Mouse (Mus musculus): ENCODE measurements at regions not wholly inside any gene's neighbourhood (a gene's known extent, or its start where the extent isn't known, plus 50 kb on each side); places are given as distances from the start of the nearest gene placed in this dataset.
"Not testable (repeated sequence)": the region's sequence is repeated elsewhere in the genome, so short reads cannot be mapped to it uniquely, and the experiment has no call there.

- no peak for DNase-seq
Observed at GRCm38 (mm10) chr9:85637274-85637673, 111.9 kb downstream of the Ibtk start.

DNA sequence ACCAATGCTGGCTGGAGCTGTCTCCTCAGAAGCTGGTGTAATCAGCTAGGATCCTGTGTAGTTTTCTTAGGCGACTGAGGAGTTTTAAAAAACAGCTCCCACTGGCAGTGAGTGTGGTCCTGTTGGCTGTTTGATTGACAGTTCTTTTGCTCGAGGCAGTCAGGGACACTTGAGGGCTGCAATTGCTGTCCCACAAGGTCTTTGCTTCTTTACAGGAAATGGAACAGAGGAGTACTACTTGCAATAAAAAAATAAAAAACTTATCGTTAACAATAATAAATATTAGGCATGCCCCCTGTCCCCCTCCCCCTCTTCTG lies 113.0 kb downstream of the Ibtk start:
- no peak for DNase-seq

DNA sequence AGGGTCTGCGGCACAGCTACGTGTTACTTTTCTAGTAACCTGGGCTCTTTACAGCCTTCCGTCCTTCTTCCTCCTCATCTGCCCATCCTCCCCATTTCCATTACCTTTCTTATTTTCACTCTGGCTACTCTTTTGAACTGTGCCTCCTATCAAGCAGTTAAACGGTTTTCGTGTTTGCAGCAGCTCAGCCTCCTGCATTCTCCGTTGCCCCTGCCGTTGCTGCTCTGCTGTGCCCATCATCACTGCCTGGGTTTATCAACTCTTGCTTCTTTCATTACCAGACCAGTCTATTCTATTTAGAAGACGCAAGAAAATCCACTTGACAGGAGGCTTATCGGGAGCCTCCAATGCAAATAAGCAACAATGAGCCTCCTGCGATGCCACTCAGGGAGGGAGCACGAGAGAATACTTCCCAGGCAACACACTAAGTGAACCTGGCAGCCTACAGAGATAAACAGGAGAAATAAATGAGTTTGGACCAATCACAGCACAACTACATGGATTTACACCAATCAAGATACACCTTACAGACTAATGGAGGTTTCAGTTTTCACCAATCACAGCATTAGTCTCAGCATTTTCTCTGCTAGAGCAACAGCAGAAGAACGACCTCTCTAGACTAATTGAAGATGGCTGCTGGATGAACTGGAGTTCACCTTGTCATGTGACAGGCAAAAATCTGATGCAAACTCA lies 113.5 kb downstream of the Ibtk start:
- DNase-seq = no peak

- DNase-seq = not testable (repeated sequence)
Observed at GRCm38 (mm10) chr9:85634786-85635185, 114.3 kb downstream of the Ibtk start.

DNA sequence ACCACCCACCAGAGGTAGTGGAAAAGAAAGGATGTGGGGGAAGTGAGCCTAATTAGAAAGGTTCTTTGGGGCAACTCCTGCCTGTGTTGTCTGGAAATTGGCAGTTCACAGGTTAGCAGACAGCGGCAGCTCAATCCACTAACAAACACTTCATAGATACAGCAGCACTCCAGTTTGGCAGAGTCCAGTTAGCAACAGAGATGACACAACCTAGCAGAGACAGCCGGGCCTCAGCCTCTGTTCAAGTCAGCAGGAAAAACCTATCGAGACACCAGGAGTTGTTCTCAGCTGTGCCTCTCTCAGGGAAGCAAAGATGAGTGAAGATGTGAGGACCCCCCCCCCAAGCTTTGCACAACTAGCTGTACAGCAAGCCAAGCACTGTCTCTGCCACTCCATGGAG lies 131.2 kb downstream of the Ibtk start:
- DNase-seq = peak in 1 of 2 experiments; percentile 1

GRCm38 (mm10) chr9:85617177-85617777 lies 131.9 kb downstream of the Ibtk start:
- DNase-seq = no peak

DNA sequence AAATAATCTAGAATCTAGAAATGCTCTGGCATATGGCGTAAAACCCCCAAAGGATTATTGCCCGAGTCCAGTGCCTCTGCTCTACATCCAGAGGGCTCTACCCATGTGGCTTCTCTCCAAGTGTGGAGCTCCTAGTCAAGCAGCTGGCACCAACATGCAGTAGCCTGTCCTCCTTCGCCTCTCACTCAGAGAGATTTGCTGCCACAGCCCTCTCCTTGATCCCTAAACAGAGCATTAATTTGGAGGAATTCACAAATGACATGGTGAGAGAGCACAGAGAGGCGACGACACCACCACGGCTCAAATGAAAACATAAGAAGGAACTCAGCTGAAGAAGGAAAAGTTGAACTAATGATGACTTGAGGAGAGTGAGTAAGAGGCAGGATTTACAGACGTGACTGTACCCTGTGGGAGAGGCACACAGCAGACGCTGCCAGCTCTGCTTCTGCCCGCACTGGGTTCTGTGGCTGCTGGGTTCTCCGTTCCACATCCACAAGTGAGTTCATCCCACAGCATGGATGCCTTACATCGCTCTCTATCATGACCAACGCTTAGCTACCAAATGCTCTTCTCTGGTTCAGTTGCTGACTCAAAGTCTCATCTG lies 132.8 kb downstream of the Ibtk start:
- DNase-seq = no peak

DNA sequence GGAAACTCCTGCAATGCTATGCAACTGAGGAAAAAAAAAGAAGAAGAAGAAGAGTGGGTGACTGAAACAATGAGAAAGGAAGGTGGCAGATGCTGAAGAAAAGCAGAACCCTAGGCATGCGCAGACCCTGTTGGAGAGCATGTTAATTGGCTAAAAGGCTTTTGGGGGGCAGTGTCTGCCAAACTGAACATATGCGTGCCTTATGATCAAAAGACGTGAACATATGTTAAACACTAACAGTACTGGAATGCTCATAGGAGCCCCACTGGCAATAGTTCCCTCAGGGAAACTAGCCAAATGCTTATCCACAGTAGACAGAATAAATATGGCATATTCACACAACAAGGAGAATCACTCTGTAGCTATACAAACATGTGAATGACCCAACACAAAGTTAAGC lies 140.0 kb downstream of the Ibtk start:
- no peak for DNase-seq

GRCm38 (mm10) chr9:85596959-85597358 lies 152.2 kb downstream of the Ibtk start:
- peak; percentile 21 to 56 for DNase-seq

DNA sequence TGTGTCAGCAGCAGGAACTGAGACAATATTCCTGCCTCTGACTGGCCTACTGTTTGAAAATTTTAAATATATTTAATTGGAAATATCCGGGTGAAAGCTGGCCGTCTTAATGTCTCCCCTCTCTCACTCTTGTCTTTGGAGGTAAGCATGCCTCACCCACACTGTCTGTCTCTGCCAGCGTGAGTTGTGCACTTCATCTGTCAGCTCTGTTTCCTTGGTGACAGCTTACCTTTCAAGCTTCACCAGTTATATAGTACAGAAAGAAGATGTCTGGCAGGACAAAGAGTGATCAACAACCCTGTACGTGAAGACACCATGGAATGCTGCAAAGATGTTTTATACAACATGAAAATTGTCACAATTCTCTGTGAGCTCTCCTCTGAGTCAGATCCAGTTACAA lies 155.3 kb downstream of the Ibtk start:
- no peak for DNase-seq

DNA sequence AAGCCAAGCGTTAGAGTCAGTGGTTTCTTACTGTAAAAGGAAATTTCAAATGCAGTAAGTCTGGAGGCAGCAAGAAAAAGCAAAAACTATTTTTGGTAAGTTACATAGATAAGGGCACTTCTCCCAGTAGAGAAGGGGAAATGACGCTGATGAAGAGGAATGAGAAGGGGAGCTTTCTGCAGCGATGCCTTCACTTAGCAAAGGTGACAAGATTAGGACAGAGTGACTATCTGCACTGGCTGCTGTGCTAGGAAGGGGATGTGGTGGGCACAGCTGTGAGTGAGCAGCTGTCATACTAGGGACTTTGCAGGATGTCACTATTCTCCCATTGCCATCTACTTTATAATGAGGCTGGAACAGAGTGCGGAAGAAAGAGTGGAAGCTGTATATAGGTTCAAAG lies 156.5 kb downstream of the Ibtk start:
- no peak for DNase-seq

- no peak for DNase-seq
Observed at GRCm38 (mm10) chr9:85589210-85589609, 159.9 kb downstream of the Ibtk start.

GRCm38 (mm10) chr9:85588077-85588476 lies 161.1 kb downstream of the Ibtk start:
- DNase-seq = peak; percentile 52 to 58

GRCm38 (mm10) chr9:85581028-85581595 lies 168.0 kb downstream of the Ibtk start:
- DNase-seq = peak; percentile 20 to 33

- no peak for DNase-seq
Observed at GRCm38 (mm10) chr9:85577812-85578211, 171.3 kb downstream of the Ibtk start.

DNA sequence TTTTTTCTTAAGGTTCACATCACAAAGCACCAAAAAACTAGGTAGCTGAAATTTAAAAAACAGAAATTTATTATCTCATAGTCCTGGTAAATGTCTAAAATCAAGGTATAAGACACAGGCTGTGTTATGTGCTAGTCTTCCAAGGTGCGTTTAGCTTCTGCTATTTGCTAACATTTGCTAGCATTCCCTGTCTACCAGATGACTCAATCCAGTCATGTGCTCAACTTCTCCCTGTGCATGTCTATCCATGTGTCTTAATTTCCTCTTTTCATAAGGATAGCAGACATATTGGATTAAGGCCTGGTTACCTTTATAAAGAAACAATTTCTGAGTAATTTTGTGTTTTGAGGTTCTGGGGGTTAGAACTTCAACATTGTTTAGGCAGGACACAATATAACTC lies 171.8 kb downstream of the Ibtk start:
- DNase-seq = peak in 1 of 2 experiments; percentile 10

DNA sequence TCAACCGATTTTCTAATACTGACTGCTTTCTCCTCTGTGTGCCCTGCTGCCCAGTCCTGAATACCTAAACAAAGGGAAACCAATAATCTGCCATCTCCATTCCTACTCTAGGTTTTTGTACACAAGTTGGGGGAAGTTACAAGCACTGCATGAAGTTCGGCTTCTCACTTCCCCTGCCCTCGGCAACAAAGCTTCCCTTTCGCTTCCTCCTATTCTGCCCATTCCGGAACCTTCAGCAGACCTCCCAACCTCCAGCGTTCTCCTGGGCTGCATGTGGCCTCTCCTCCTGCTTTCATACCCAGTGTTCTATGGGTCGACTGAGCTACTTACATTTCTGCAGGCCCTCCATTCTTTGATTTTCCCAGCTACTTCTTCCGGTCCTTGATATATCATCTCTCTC lies 180.3 kb downstream of the Ibtk start:
- peak; percentile 10 to 59 for DNase-seq

- DNase-seq = peak; percentile 9 to 15
Observed at GRCm38 (mm10) chr9:85551871-85552270, 197.3 kb downstream of the Ibtk start.

- no peak for DNase-seq
Observed at GRCm38 (mm10) chr9:85550455-85550854, 198.7 kb downstream of the Ibtk start.

- peak; percentile 17 to 25 for DNase-seq
Observed at GRCm38 (mm10) chr9:85546226-85546625, 202.9 kb downstream of the Ibtk start.

GRCm38 (mm10) chr9:85545566-85545965 lies 203.6 kb downstream of the Ibtk start:
- DNase-seq = peak; percentile 44 to 61

- DNase-seq = no peak
Observed at GRCm38 (mm10) chr9:85538557-85538956, 210.6 kb downstream of the Ibtk start.

- DNase-seq = no peak
Observed at GRCm38 (mm10) chr9:85528421-85528820, 201.3 kb upstream of the Tent5a start.

DNA sequence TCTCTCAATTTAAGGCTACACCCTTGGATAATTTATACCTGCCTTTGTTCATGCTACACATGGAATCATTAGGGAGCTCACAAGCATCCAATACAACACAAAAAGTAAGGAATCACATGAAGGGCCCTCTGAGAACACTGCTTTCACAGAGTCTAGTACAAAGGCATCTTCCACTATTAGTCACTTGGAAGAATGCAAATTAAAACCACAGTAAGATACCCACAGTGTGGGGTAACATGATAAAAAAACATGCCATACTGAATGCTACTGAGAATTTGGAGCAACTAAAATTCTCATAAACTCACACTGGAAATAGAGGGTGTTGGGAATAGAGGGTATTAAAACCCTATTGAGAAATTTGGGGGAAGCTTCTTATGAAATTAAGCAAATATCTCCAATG lies 197.6 kb upstream of the Tent5a start:
- no peak for DNase-seq

Data from heart, adult 18-20 months (tissue).